Mouse (Mus musculus) G1E (cell line): ENCODE results near the gene Ntng1. TPM values are rescaled to one million over a fixed set of nuclear protein-coding genes. Genes with fewer than 3 reads are reported as not detected.

Source experiments
- ATAC-seq: 2 replicates; pipeline ENCODE4 v1.8.0; 2016; ENCODE audit warnings: mild to moderate bottlenecking; ENCODE audit not compliant: insufficient number of reproducible peaks, poor library complexity, low FRiP score, severe bottlenecking; ENCODE audit errors: extremely low read depth
- DNase-seq: peaks from one replicate; pipeline ENCODE4 v3.0.0; 2012; ENCODE audit warnings: low spot score
- H3K27me3 ChIP-seq: 2 replicates; pipeline ENCODE4 v1.6.1; 2012; ENCODE audit warnings: mild to moderate bottlenecking, low read length, inconsistent platforms; ENCODE audit not compliant: insufficient read depth
- H3K36me3 ChIP-seq: replicated peaks from 2 replicates; pipeline ENCODE3; 2012; ENCODE audit warnings: mild to moderate bottlenecking, inconsistent platforms
- H3K4me1 ChIP-seq: 2 replicates; pipeline ENCODE4 v1.6.1; 2012; ENCODE audit warnings: low read depth, low read length, inconsistent platforms, mixed read lengths; ENCODE audit not compliant: insufficient read depth
- H3K4me3 ChIP-seq: 2 replicates; pipeline ENCODE4 v1.5.1; 2012; ENCODE audit warnings: low read depth, mild to moderate bottlenecking, inconsistent platforms, low read length, moderate library complexity, mixed read lengths
- H3K9me3 ChIP-seq: replicated peaks from 2 replicates; pipeline ENCODE4 v1.6.1; 2012; ENCODE audit warnings: inconsistent platforms
- CTCF ChIP-seq: IDR thresholded peaks from 2 replicates; pipeline ENCODE4 v1.5.1; 2012; ENCODE audit warnings: low read depth, low read length, inconsistent platforms, mixed read lengths
- GATA1 ChIP-seq: IDR thresholded peaks from 2 replicates; pipeline ENCODE4 v1.6.1; 2012; ENCODE audit warnings: borderline replicate concordance, low read length, inconsistent platforms, mixed read lengths
- GATA2 ChIP-seq: IDR thresholded peaks from 2 replicates; pipeline ENCODE4 v1.6.1; 2012; ENCODE audit warnings: low read depth, low read length, inconsistent platforms, borderline replicate concordance
- POLR2AphosphoS5 ChIP-seq: IDR thresholded peaks from 2 replicates; pipeline ENCODE4 v1.6.1; 2012; ENCODE audit warnings: low read depth, low read length, inconsistent platforms; ENCODE audit not compliant: insufficient replicate concordance
- TAL1 ChIP-seq: conservative IDR thresholded peaks from 2 replicates; pipeline ENCODE4 v1.6.1; 2012; ENCODE audit warnings: low read depth, low read length, inconsistent platforms, mixed read lengths
- polyA plus RNA-seq: library from polyadenylated mRNA; stranded (reverse); fragments of >175 nt; gene quantifications from 2 replicates; pipeline ENCODE4 v1.2.3, GENCODE M21; 2012
- total RNA-seq, 2 experiments: library from RNA; stranded (forward) in 1 of 2; stranded (reverse) in 1 of 2; fragments of 200-1000 nt in 1 of 2; fragments of >200 nt in 1 of 2; fragmentation: Nextera tagmentation in 1 of 2; gene quantifications; 2 replicates each; pipeline ENCODE4 v1.2.3; 2014 to 2017

Gene Ntng1
- total and polyA plus RNA-seq, 3 experiments = 0.33 TPM; not detected in 2

- no peaks in the 10 kb centered on the region for H3K4me1 ChIP-seq
- DNase-seq = no peak
- TF ChIP-seq POLR2AphosphoS5 (no peak), CTCF (no peak), TAL1 (no peak), GATA2 (no peak), GATA1 (no peak)
- ATAC-seq = no peak
- H3K27me3 ChIP-seq = no peaks in the 10 kb centered on the region
- H3K4me3 ChIP-seq = no peak overlapping the region
- H3K36me3 ChIP-seq = no peaks in the 10 kb centered on the region
- peaks cover 17% of the 10 kb centered on the region for H3K9me3 ChIP-seq
Measured at GRCm38 (mm10) chr3:109783231-109783630, 360.6 kb downstream of the Ntng1 start.

GRCm38 (mm10) chr3:109782289-109782951 lies 361.4 kb downstream of the Ntng1 start:
- Histone ChIP-seq H3K27me3 (no peaks in the 10 kb centered on the region), H3K4me1 (no peaks in the 10 kb centered on the region), H3K36me3 (no peaks in the 10 kb centered on the region), H3K4me3 (no peak overlapping the region), H3K9me3 (peaks cover 17% of the 10 kb centered on the region)
- DNase-seq (no peak), ATAC-seq (no peak)
- TF ChIP-seq GATA2 (no peak), CTCF (no peak), POLR2AphosphoS5 (no peak), TAL1 (no peak), GATA1 (no peak)

- ATAC-seq (no peak), DNase-seq (no peak)
- Histone ChIP-seq H3K27me3 (no peaks in the 10 kb centered on the region), H3K4me3 (no peak overlapping the region), H3K9me3 (peaks cover 15% of the 10 kb centered on the region), H3K36me3 (no peaks in the 10 kb centered on the region), H3K4me1 (no peaks in the 10 kb centered on the region)
- TF ChIP-seq GATA1 (no peak), GATA2 (no peak), POLR2AphosphoS5 (no peak), CTCF (no peak), TAL1 (no peak)
Measured at GRCm38 (mm10) chr3:109781917-109782288, 361.9 kb downstream of the Ntng1 start.

DNA sequence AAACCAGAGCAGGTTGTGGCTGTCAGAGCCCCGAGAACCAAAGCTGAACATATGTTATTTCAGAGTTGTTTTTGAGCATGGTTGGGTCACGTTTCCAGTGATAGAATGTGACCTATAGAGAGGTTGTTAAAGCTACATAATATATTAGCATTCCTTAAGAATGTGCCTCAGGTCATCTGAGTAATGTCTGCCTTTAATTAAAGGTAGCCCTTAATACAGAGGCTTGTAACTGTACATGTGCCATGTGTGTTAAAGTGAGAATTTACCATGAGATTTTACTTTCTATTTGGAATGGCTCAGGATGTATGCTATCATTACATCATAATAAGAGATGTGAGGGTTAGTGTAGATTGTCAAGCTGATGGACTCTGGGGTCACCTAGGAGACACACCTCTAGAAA lies 368.6 kb downstream of the Ntng1 start:
- no peak for DNase-seq

DNA sequence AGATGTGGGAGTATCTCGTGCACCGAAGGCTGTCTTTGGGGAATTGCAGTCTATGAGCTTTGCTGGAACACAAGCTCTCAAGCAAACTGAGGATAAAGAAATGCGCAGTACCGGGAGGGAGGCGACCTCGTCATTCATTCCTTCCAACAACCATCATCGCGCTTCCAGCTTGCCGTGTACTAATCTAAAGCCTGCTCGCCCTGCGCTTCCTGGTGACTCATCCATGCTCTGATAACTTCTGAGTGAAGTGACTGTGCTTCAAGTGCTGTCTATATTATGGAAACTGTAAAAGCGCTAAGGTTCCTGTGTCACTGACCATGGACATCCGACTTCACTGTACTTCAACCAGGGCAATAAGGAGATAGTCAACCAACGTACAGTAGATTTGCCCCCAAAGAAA lies 371.7 kb downstream of the Ntng1 start:
- H3K4me1 ChIP-seq = no peaks in the 10 kb centered on the region
- peaks cover 20% of the 10 kb centered on the region for H3K9me3 ChIP-seq
- no peaks in the 10 kb centered on the region for H3K36me3 ChIP-seq
- no peak for ATAC-seq
- TF ChIP-seq CTCF (no peak), POLR2AphosphoS5 (no peak), GATA2 (no peak), GATA1 (no peak), TAL1 (no peak)
- no peak overlapping the region for H3K4me3 ChIP-seq
- DNase-seq = no peak
- no peaks in the 10 kb centered on the region for H3K27me3 ChIP-seq

More for the DNA sequence above, 368.6 kb downstream of the Ntng1 start:
- Histone ChIP-seq H3K27me3 (no peaks in the 10 kb centered on the region), H3K4me1 (no peaks in the 10 kb centered on the region), H3K9me3 (peaks cover 16% of the 10 kb centered on the region), H3K4me3 (no peak overlapping the region), H3K36me3 (no peaks in the 10 kb centered on the region)
- TF ChIP-seq GATA2 (no peak), CTCF (no peak), POLR2AphosphoS5 (no peak), GATA1 (no peak), TAL1 (no peak)
- ATAC-seq = no peak

- no peaks in the 10 kb centered on the region for H3K4me1 ChIP-seq
- H3K36me3 ChIP-seq = no peaks in the 10 kb centered on the region
- no peaks in the 10 kb centered on the region for H3K27me3 ChIP-seq
- peaks cover 21% of the 10 kb centered on the region for H3K9me3 ChIP-seq
- ATAC-seq = no peak
- H3K4me3 ChIP-seq = no peak overlapping the region
- DNase-seq = no peak
- TF ChIP-seq GATA2 (no peak), GATA1 (no peak), POLR2AphosphoS5 (no peak), TAL1 (no peak), CTCF (no peak)
Measured at GRCm38 (mm10) chr3:109766939-109767338, 376.9 kb downstream of the Ntng1 start.

- ATAC-seq = no peak
- peaks cover 17% of the 10 kb centered on the region for H3K9me3 ChIP-seq
- no peak for TF ChIP-seq GATA1
- no peak for TF ChIP-seq TAL1
- TF ChIP-seq CTCF = no peak
- no peak for TF ChIP-seq POLR2AphosphoS5
- no peak for TF ChIP-seq GATA2
Measured at GRCm38 (mm10) chr3:109765608-109766007, 378.2 kb downstream of the Ntng1 start.

More at GRCm38 (mm10) chr3:109765608-109766007, 378.2 kb downstream of the Ntng1 start:
- DNase-seq = no peak
- no peaks in the 10 kb centered on the region for H3K36me3 ChIP-seq
- no peak overlapping the region for H3K4me3 ChIP-seq
- no peaks in the 10 kb centered on the region for H3K4me1 ChIP-seq
- no peaks in the 10 kb centered on the region for H3K27me3 ChIP-seq
